Mouse (Mus musculus): ENCODE results near the gene Spg11. TPM values are rescaled to one million over a fixed set of nuclear protein-coding genes. Genes with fewer than 3 reads are reported as not detected.
A peak's percentile ranks its signal among the peaks of the same experiment; 100 is the strongest.
"Not testable (repeated sequence)": the region's sequence is repeated elsewhere in the genome, so short reads cannot be mapped to it uniquely, and the experiment has no call there.

The Spg11 gene
- polyA plus RNA-seq, 1 experiment = 21.0 TPM

DNA sequence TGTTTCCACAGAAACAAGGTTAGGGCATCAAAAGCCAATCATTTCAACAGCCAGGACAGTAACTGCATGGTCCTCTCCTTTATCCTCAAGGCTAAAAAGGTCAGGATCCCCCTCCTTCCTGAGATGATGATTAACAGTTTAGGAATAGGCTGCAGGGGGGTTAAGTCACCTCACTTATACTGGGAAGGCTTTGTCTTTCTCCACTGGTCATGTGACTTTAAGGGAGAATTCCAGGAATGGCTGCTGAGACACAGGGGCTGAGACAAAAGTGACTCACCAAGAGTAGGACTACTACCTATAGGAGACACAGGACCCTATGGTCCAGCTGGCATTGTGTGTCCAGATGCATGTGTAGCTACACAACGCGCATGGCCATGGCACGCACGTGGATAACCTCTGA, 9.4 kb upstream of the Spg11 start:
- Histone ChIP-seq H3K4me3 (ENCODE audit: insufficient read depth, low read length) (no peak overlapping the region), H3K4me1 (ENCODE audit: control insufficient read depth, insufficient read depth, low read length) (peaks cover 8% of the 10 kb centered on the region; the same call in 1 of the 2 replicates), H3K27ac (ENCODE audit: insufficient read depth, low read length) (no peak overlapping the region)
- TF ChIP-seq CTCF (IDR thresholded peaks at IDR 0.05; ENCODE audit: borderline replicate concordance, insufficient read depth, low read length) (no peak), POLR2A (IDR thresholded peaks at IDR 0.05; ENCODE audit: low read depth, low read length) (no peak)

DNA sequence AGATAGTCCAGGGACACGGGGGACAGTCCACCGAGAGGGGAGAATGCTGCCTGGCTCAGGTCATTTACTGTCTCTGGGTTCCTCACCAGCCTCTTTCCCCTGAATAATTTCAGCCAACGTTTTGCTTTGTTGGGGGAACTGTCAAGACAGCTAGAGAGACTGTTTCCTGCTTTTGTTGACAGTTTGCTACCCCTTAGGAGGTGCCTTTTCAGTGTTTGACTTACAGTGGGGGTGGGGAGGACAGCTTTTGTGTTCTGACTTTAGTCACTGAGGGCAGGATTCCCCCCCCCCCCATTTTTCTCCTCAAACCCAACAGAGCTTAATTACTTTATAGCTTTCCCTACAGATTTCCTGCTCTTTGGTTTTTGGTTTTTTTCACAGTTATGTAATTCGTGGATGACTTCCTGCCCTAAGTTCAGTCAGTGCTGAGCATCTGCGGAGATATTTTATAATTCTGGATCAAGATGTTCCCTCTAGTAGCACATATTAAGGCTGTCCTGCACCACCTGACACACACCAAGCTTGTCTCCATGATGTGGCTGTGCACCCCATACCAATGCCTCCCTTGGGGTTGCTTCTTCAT, 8.7 kb upstream of the Spg11 start:
- no peak for TF ChIP-seq CTCF (IDR thresholded peaks at IDR 0.05; ENCODE audit: borderline replicate concordance, insufficient read depth, low read length)
- TF ChIP-seq POLR2A (IDR thresholded peaks at IDR 0.05; ENCODE audit: low read depth, low read length) = no peak
- no peak overlapping the region for H3K27ac ChIP-seq (ENCODE audit: insufficient read depth, low read length)
- H3K4me1 ChIP-seq (ENCODE audit: control insufficient read depth, insufficient read depth, low read length) = peaks cover 8% of the 10 kb centered on the region; the same call in 1 of the 2 replicates
- H3K4me3 ChIP-seq (ENCODE audit: insufficient read depth, low read length) = no peak overlapping the region

DNA sequence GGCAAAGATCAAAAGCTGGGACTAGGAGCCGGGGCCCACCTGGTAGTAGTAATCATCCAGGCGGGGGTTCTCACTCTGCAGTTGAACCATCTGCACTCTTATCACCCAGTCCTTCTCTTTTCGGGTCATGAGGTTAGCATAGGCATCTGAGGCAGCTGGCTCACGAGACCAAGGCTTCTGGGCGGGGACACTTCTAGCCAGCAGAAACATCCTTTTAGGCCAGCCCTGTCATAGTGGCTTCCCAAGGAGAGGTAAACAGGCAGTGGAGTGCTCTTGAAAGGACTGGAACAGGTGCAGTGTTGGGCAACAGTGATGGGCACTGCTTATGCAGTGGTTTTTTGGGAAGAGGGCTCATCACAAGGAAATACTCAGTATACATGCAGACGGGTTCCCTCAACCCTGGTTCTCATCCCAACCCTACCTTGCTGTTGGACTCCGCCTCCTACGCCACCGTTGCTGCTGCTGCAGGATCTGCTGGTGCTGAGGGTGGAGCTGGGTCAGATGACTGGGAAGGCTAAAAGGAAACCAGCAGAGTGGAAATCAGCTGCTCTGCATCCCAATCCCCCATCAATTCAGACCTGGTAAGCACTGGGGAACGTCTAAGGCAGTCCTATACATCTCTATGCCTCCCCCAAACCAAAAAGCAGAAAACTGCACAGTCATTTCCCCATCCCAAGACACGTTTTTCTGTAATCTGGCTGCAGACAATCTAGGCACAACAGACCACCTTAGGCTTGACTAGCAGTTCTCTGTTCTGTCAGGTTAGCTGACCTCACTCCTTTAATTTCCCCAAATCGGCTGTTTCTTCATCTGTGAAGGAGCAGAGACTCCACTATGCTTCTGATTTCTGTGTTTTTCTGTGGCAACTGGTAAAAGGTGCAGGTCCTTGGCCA, 7.7 kb upstream of the Spg11 start:
- Histone ChIP-seq H3K4me3 (ENCODE audit: insufficient read depth, low read length) (no peak overlapping the region), H3K4me1 (ENCODE audit: control insufficient read depth, insufficient read depth, low read length) (peaks cover 8% of the 10 kb centered on the region; the same call in 1 of the 2 replicates), H3K27ac (ENCODE audit: insufficient read depth, low read length) (no peak overlapping the region)
- TF ChIP-seq CTCF (IDR thresholded peaks at IDR 0.05; ENCODE audit: borderline replicate concordance, insufficient read depth, low read length) (no peak), POLR2A (IDR thresholded peaks at IDR 0.05; ENCODE audit: low read depth, low read length) (no peak)

DNA sequence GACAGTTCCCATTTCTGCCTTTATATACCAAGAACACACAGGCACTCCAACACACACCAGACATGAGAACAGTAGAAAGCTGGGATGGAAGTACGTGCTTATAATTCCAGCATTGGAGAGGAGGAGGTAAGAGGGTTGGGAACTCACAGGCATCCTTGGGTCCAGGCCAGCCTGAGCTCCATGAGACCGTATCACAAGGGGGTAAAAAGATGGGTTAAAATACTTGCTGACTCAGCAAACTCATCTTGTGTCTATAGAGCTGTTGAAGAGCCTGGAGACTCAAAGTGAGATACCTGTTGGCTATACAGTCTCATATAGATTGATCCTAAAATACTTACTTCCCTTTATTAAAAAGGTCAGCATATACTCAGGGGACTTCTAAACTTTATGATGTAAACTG, 1.3 kb downstream of the Spg11 start:
- TF ChIP-seq POLR2A (IDR thresholded peaks at IDR 0.05; ENCODE audit: low read depth, low read length) = no peak
- TF ChIP-seq CTCF (IDR thresholded peaks at IDR 0.05; ENCODE audit: borderline replicate concordance, insufficient read depth, low read length) = no peak
- peak overlapping the region; percentile 86 for H3K4me3 ChIP-seq (ENCODE audit: insufficient read depth, low read length)
- no peaks in the 10 kb centered on the region for H3K4me1 ChIP-seq (ENCODE audit: control insufficient read depth, insufficient read depth, low read length)
- no peak overlapping the region for H3K27ac ChIP-seq (ENCODE audit: insufficient read depth, low read length)

DNA sequence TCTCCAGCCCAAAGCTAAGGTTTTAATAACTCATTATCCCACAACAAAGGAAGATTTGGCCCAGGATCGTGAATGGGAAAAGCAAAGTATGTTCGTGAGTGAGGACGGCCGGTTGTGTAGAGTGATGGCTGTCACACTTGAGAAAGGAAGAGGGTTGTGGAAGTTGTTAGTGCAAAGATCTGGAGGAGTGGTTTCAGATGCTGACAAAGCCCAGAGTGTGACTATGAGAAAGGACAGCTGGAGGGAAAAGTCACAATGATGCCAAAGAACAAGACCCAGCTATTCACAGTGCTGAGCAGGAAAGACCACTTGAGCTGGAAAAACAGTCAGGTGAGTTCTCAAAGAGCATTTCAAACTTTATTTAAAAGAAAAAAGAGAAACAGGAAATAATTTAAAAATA, 8.5 kb downstream of the Spg11 start:
- TF ChIP-seq POLR2A (IDR thresholded peaks at IDR 0.05; ENCODE audit: low read depth, low read length) = no peak
- no peak for TF ChIP-seq CTCF (IDR thresholded peaks at IDR 0.05; ENCODE audit: borderline replicate concordance, insufficient read depth, low read length)
- Histone ChIP-seq H3K27ac (ENCODE audit: insufficient read depth, low read length) (no peak overlapping the region), H3K4me3 (ENCODE audit: insufficient read depth, low read length) (no peak overlapping the region), H3K4me1 (ENCODE audit: control insufficient read depth, insufficient read depth, low read length) (no peaks in the 10 kb centered on the region)

DNA sequence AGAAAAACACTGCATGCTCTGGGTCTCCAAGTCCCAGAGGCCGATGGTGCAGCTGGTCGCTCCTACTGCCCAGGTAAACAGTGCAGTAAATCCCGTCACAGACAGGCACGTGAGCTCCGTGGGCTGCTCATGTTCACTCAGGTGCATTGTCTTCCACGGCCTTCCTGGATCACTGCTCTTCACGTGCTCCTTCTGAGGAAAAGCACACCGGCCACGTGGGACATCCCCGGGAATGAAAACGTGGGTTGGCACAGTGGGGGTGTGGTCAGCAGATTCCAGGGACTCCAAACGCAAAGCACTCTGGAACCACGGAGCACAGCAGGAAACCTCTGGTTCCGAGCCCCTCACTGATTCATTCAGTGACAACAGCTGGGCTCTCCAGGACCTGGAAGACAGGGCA, 10.1 kb downstream of the Spg11 start:
- Histone ChIP-seq H3K27ac (ENCODE audit: insufficient read depth, low read length) (no peak overlapping the region), H3K4me1 (ENCODE audit: control insufficient read depth, insufficient read depth, low read length) (no peaks in the 10 kb centered on the region), H3K4me3 (ENCODE audit: insufficient read depth, low read length) (no peak overlapping the region)
- TF ChIP-seq POLR2A (IDR thresholded peaks at IDR 0.05; ENCODE audit: low read depth, low read length) (no peak), CTCF (IDR thresholded peaks at IDR 0.05; ENCODE audit: borderline replicate concordance, insufficient read depth, low read length) (no peak)

DNA sequence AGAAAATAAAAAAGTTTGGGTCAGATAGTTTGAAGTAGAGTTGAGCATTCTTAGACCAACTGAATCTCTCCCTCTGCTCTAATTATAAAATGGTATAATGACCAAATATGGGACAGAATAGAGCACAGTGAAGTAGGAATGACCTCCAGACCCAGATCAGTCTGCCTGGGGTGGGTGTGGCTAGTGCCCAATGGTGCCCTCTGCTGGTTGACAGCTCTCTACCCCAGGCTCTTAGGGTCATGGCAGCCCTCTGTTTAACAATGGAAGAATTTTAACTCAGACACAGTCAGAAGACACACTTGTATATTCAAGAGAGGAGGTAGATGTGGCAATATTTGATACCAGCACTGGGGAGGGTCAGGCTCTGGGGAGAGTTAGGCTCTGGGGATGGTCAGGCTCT, 16.1 kb downstream of the Spg11 start:
- Histone ChIP-seq H3K4me3 (ENCODE audit: insufficient read depth, low read length) (no peak overlapping the region), H3K27ac (ENCODE audit: insufficient read depth, low read length) (no peak overlapping the region), H3K4me1 (ENCODE audit: control insufficient read depth, insufficient read depth, low read length) (no peaks in the 10 kb centered on the region)
- TF ChIP-seq CTCF (IDR thresholded peaks at IDR 0.05; ENCODE audit: borderline replicate concordance, insufficient read depth, low read length) (peak; percentile 37; the same call in 1 of the 2 replicates), POLR2A (IDR thresholded peaks at IDR 0.05; ENCODE audit: low read depth, low read length) (no peak)

DNA sequence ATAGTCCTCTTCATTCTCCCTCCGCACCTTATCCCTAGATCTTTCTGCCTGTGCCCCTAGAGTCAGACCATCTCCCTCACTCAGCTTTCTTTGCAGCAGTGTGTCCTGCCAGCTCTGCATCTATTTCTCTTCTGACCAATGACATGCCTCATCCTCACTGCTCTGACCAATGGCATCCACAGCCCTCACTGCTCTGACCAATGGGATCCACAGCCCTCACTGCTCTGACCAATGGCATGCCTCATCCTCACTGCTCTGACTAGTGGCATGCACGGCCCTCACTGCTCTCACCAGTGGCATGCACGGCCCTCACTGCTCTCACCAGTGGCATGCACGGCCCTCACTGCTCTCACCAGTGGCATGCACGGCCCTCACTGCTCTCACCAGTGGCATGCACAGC, 20.5 kb downstream of the Spg11 start:
- not testable (repeated sequence) for H3K4me1 ChIP-seq (ENCODE audit: control insufficient read depth, insufficient read depth, low read length); H3K27ac ChIP-seq (ENCODE audit: insufficient read depth, low read length); H3K4me3 ChIP-seq (ENCODE audit: insufficient read depth, low read length)

DNA sequence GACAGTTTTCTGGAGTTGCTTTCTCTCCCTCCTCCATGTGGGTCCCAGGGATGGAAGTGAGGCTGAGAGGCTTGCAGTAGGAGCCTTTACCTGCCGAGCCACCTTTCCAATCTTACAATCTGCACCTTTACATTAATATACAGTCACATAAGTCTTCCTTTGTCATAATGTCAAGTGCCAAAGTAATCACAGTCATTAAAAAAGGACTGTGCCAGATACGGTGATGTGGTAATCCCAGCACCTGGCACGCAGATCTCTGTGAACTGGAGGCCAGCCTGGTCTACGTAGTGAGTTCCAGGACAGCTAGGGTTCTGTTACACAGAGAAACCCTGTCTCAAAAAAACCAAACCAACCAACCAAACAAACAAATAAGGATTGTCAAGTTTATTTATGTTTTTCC, 24.3 kb downstream of the Spg11 start:
- Histone ChIP-seq H3K27ac (ENCODE audit: insufficient read depth, low read length) (no peak overlapping the region), H3K4me3 (ENCODE audit: insufficient read depth, low read length) (no peak overlapping the region), H3K4me1 (ENCODE audit: control insufficient read depth, insufficient read depth, low read length) (peaks cover 5% of the 10 kb centered on the region; the same call in 1 of the 2 replicates)
- TF ChIP-seq POLR2A (IDR thresholded peaks at IDR 0.05; ENCODE audit: low read depth, low read length) = no peak
- no peak for TF ChIP-seq CTCF (IDR thresholded peaks at IDR 0.05; ENCODE audit: borderline replicate concordance, insufficient read depth, low read length)

DNA sequence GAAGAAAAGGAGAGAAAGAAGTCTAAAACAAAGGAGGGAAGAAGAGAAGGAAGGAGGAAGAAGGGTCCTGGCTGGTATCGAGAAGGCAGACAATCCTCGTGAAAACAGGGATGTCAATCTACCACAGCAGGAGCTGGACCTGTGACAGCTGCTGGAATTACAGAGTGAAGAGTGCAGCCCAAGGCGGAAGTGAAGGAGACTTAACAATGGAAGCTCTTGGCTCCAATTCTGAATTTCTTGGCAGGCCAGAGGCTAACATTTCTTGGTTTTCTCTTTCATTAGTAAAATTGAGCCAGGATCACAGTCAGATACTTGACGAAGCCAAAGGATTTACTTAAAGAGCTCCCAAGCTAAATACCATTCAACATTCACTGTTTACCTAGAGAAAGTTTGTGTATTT, 31.7 kb downstream of the Spg11 start:
- Histone ChIP-seq H3K4me3 (ENCODE audit: insufficient read depth, low read length) (no peak overlapping the region), H3K27ac (ENCODE audit: insufficient read depth, low read length) (no peak overlapping the region), H3K4me1 (ENCODE audit: control insufficient read depth, insufficient read depth, low read length) (no peaks in the 10 kb centered on the region)
- TF ChIP-seq CTCF (IDR thresholded peaks at IDR 0.05; ENCODE audit: borderline replicate concordance, insufficient read depth, low read length) (no peak), POLR2A (IDR thresholded peaks at IDR 0.05; ENCODE audit: low read depth, low read length) (no peak)

Measured in embryonic fibroblast, embryonic 13.5 days (primary cell).